Mouse (Mus musculus) spleen, postnatal 4 days (tissue): Measurements from ENCODE around the gene Fgfr2.

Source experiments
- DNase-seq, 2 experiments: peaks; one replicate each; pipeline ENCODE4 v3.0.0; 2022; ENCODE audit warnings: low spot score in 2 of 2

Fgfr2 gene

GRCm38 (mm10) chr7:132803336-132803735, 319.8 kb downstream of the Fgfr2 start:
- DNase-seq = peak in 1 of 2 experiments; percentile 59

DNA sequence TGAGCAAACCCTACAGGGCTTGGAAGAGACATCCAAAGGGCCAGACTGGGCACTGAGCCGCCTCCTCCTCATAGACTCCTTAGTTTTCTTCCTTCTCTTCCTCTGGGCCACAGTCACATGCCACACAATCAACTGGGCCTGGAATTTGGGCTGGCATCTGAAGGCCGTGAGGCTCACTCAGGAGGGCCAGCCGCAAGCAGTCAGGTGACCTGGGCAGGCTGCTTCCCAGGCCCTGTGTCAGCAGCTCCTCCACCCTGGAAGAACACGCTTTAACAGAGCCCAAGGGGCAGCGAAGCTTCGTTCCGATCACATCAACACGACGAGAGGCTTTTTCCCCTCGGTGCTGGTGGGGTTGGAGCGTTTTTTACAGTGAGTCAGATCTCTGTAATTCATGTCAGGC, 320.5 kb downstream of the Fgfr2 start:
- DNase-seq = peak in 1 of 2 experiments; percentile 58

DNA sequence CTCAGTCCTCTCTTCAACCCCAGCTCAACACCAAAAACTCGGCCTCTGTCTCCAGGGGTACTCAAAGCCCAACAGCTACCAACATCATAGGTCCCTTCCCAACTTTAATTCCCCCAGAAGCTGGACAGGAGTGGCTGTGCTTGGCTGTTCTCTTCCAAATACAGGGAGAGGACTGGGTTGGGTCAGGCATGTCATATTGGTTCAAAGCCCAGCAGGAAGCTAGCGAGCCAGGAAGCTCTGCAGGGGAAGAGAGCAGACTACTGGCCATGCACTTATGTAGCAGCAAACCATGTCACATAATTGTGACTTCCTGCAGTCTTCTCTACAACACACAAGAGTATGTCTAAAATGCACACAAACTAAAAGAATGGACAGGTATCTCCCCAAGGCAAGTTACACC, 321.1 kb downstream of the Fgfr2 start:
- DNase-seq = peak in 1 of 2 experiments; percentile 54

DNA sequence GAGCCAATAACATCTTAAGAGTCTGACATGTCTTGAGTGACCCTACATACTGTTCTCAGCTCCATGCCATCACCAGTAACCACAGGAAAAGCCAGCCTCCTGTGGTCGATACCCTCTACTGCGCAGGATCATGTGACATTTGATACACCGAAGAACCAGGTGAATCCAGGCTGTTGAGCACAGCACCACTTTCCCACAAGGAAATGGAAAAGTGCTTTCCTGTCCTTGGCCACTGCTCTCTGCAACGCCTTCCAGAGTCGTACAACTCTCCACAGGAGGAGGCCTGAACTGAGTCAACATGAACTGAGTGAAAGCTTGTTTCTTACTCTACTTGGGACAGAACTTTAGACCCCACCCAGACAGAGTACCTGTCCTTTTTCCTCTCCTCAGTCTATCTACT, 321.6 kb downstream of the Fgfr2 start:
- DNase-seq = peak in 1 of 2 experiments; percentile 44

GRCm38 (mm10) chr7:132800868-132801267, 322.3 kb downstream of the Fgfr2 start:
- DNase-seq = peak in 1 of 2 experiments; percentile 58

DNA sequence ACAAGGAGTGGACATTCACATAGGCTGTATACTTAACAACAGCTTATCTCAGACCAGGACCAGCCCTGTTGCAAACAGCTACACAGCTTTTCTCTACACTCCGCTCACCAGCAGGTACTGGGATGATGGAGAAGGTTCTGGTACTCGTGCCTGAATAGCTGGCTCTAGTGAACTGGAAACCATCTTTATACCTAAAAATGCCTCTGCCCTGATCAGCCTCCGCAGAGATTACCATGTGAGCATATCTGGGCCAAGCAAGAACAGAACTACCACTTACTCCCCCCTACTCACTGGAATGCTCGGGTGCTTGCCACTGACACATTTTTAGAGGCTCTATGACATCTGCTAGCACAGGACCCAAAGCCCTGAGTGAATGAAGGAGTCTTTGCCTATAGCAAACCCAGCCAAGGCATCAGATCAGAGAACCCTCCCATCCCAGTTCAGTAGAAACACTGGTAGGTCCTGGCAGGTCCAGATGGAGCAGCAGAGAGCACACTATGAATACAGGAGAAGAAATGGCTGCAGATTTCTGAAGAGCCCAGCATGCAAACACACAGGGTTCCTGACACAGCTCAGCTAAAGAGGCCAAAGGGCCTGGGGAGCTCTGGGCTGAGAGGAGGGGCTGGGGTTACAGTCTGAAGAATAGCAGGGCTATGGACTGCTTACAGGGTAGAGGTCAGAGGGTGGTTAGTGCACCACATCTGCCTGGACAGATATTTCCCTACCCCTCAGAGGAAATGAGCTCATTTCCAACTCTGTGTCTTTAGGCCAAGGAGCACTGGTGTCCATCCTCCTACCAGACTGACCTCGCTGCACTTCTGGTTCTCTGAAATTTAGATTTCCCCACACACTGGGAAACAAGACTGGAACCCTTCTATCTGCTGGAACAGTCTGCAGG, 323.8 kb downstream of the Fgfr2 start:
- no peak for DNase-seq

GRCm38 (mm10) chr7:132795141-132795540, 328.0 kb downstream of the Fgfr2 start:
- DNase-seq = no peak

DNA sequence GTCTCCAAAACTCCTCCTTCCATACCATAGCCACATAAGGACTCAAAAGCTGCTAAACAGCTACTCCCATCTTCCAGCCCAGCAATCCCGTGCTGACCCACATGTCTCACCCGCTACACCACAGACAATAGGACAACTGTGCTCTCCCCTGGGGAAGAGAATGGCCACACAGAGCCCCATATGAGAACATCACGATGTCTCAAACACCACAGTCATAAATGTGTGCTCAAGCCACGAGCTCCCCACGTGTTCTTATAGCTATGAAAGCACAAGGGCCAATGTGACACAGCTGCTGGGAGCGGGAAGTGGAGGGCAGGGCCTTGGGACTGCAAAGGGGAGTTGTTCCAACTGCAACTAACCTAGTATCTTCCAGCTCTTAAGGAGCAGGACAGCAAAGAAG, 329.7 kb downstream of the Fgfr2 start:
- no peak for DNase-seq

- no peak for DNase-seq
Measured at GRCm38 (mm10) chr7:132790447-132791219, 332.5 kb downstream of the Fgfr2 start.

DNA sequence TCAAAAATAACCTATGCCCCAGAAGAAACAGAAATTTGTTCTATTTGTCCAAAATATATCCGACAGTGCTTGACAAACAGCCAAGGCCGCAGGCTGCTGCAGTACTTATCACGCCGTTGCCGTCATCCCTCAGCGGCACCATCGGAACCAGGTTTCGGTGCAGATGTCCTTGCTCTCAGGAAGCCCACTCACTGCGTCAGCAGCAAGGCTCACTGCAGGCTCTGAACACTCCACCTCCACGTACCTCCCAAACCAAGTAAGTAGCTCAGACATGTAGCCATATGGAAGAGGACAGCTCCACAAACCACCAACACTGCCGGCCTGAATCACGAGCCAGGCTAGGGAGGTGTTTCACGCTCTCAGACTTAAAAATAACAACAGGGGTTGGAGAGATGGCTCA, 334.3 kb downstream of the Fgfr2 start:
- no peak for DNase-seq

- DNase-seq = no peak
Measured at GRCm38 (mm10) chr7:132787496-132788190, 335.5 kb downstream of the Fgfr2 start.

- no peak for DNase-seq
Measured at GRCm38 (mm10) chr7:132787022-132787421, 336.1 kb downstream of the Fgfr2 start.

DNA sequence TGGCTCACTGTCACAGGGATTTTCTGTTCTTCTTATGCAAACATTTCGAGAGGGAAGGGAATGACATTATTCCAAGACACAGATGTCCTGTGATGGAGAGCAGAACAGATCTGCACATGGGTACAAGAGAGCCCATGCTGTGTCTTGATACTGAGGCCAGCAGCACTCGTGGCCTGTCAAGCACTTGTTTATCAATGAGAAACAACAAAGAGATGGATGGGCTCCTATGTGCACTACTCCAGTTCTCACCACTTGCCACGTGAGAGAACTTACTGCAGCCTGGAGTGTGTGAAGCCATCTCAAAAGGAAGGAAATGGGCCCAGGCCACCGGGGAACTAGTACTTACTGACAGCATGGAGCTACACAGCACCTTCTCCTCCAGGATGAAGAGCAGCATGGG, 336.6 kb downstream of the Fgfr2 start:
- no peak for DNase-seq

GRCm38 (mm10) chr7:132786011-132786410, 337.1 kb downstream of the Fgfr2 start:
- DNase-seq = no peak

- no peak for DNase-seq
Measured at GRCm38 (mm10) chr7:132784101-132784500, 339.0 kb downstream of the Fgfr2 start.

DNA sequence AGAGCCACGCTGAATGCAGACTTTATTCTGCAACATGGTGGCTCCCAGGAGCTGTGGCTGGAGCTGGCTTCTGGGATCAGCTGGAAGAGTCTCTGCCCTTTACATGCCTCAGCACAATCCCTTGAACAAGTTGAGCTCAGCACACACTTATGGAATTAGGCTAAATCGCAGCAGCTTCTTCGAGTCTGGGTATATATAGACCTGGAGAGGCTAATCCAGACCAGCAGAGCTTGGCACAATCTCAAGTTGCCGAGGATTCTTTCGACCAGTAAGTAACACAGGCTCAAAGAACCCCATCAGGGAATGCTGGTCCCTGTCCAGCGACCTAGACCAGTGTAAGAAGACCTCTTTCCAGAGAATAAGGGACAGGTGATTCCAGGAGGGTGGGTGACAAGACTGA, 341.3 kb downstream of the Fgfr2 start:
- no peak for DNase-seq

GRCm38 (mm10) chr7:132781130-132781814, 341.9 kb downstream of the Fgfr2 start:
- no peak for DNase-seq

DNA sequence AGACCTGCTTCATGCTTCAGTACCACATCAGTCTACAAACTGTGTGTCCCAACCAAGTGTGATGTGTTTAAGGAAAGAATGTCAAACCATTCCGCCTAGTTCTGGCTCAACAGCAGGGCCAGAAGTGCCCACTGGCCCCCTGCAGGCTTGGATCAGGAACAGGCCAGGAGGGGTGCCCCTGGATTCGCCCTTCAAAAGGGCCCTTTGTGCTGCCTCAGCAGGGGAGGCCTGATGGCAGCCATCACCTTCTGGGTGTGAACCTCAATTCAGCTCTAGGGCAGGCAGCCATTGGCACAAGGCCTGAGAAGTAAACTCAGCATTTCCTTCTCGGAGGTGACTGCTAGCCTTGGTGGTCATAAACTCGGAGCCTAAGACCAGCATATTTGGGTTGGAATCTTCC, 342.5 kb downstream of the Fgfr2 start:
- DNase-seq = no peak

- peak; percentile 79 to 82 for DNase-seq
Measured at GRCm38 (mm10) chr7:132778630-132779029, 344.5 kb downstream of the Fgfr2 start.

DNA sequence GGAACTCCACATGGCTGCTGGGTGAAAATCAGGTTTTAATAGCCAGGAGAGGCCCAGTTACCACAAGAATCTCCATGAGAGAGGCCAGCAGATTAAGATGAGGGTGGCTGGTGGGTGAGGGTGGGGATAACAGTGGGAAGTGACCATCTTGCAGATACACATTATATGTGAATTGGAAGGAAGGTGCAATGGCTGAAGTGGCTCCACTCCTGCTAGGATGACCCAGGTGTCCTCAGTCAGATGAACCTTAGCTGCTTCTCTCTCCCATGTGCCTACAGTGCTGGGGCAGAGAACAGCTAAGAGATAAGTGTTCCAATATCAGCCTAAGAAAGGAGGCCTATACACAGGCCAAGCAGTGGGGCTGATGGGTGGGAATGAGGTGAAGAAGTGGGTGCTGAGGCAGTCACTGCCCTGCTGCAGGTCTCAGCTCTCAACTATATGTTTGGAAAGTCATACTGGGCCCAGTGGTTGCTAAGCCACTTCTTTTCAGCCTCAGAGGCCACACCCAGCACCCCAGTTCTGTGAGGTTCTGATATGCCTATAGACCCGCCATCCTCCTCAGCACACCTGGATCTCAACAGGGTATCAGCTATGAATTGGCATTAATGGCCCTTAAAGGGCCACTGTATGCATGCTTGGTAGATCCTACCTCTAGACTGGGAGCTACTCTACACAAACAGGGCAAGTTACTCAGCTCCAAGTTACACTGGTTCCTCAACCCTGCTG, 345.3 kb downstream of the Fgfr2 start:
- peak; percentile 75 to 81 for DNase-seq

DNA sequence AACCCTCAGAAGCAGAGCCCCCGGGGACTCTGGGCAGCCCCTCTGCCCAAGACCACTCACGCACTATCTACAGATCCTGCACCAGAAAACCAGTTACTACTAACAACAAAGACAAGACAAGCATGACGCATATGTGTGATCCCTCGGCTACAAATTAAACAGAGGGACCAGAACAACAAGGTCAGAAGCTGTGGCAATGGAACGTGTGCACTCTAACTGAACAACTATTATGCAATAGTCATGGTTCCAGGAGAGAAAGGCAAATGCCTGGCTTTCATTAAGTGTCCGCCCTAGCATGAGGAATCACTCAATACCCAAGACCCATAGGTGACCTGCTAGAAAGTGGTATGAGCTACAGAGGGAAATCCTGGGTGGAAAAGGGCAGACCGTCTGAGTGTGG, 346.0 kb downstream of the Fgfr2 start:
- DNase-seq = no peak
